Mouse (Mus musculus) hematopoietic stem cell, adult 5-6 weeks (primary cell): Measurements from ENCODE around the gene Gatb. TPM values are rescaled to one million over a fixed set of nuclear protein-coding genes. Genes with fewer than 3 reads are reported as not detected.

Source experiments
- ATAC-seq, 2 experiments: fragments of 125-278 bp in 1 of 2; replicated peaks in 1 of 2; 2 replicates each; pipeline ENCODE4 v1.8.0; 2016 to 2017; ENCODE audit warnings: inconsistent platforms in 2 of 2, mild to moderate bottlenecking in 2 of 2, moderate number of reproducible peaks in 2 of 2, low read depth in 1 of 2, moderate TSS enrichment in 1 of 2; ENCODE audit not compliant: low FRiP score in 2 of 2, poor library complexity in 2 of 2, severe bottlenecking in 2 of 2, insufficient read depth in 1 of 2, low TSS enrichment in 1 of 2
- total RNA-seq: library from RNA; stranded (forward); fragments of 172-1452, 232-1000 nt; gene quantifications from 2 replicates; pipeline ENCODE4 v1.2.3, GENCODE M21; 2017

Gene Gatb
- total RNA-seq, 1 experiment from 2014 or later: 16.4 TPM

DNA sequence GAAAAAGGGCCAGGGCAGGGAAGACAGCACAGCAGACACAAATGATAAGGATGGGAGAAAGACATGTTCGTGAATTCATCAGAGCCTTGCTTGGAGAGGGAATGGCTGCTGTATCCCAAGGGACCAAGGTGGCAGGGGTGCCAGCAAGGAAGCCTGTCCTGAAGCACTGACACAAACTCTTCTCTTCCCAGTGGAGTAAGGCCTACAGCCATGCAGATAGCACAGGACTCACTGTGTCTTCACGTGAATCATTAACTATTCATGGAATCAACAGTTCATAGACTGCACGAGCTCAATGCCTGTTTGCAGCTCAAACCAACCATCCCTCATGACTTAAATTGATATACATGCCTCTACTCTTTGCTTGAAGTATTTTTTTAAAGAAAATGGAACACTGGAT, 104.0 kb downstream of the Gatb start:
- ATAC-seq: no peak

DNA sequence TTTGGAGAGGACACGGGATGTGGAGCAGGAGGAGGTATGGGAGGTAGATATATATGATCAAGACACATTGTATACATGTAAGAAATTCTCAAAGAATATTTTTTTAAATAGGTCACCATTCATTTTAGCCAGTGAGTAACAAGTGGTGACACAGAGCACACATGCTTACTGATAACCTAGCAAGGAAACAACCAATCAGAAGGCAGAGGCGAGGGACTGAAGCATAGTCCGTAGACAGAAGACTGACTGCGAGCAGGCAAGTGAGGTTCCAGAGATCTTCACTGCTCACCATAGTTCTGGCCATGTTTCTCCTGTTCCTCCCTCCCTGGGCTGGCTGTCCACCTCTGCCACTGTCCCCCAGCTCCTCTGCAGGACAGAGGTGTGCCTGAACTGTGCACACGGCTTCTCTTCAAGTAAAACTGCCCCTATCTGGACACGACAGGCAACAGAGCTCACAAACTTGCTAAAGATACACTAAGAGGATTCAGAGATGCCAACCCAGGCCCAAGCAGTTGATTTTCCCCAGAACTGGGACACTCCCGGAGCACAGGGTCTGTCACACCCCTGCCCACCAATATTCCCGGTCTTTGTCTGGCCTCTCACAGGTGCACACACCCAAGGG, 105.5 kb downstream of the Gatb start:
- no peak for ATAC-seq

DNA sequence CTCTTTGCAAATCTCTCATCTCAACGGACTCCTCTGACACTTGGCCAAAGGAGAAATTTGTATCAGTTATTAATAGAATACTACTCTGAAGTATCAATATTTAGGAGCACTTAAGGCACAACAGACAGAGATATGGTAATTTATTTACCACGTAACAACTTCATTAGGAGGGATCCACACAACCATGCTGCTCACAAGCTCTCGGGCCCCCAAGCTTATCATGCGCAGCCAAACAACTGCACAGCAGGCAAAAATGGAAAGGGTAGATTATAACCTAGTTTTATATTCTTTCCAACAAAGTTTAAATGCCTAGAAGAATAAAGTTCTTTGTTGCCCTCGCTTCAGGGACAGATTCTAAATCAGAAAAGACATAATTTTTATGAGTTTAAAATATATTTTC, 106.0 kb downstream of the Gatb start:
- no peak for ATAC-seq

DNA sequence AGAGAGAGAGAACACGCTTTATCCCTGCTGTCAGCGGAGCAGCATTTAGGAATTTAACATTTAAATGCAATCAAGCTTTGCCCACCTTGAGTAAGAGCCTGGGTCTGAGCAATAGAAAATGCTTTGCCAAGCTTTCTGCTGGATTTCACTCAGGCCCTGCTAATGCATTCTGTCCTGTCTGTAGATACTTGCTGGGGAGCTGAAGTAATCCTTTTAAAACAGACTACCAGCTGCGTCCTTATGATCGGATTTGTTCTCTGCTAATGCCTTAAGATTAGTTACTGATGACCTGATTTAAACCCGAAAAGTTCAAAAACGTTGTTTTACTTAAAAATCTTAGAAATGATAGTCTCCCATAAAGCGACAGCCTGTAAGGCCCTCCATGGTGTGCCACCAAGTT, 107.2 kb downstream of the Gatb start:
- ATAC-seq: no peak

DNA sequence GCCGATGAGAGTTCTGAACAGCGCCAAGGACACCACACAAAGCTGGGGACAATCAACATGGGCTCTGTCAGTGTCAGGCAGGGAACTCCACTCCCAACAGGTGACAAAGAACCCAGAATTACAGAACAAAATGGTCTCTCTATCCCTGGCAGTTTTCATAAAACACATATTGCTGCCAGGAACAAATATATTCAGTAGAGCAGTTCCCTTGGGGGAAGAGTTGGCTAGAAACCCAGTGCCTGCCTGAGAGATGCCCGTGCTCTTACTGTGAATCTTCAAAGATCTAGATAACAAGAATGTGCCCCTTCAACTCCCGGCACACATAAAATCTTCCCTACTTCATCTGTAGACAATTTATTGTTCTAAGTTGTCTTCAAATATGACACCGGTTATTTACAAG, 109.7 kb downstream of the Gatb start:
- no peak for ATAC-seq

DNA sequence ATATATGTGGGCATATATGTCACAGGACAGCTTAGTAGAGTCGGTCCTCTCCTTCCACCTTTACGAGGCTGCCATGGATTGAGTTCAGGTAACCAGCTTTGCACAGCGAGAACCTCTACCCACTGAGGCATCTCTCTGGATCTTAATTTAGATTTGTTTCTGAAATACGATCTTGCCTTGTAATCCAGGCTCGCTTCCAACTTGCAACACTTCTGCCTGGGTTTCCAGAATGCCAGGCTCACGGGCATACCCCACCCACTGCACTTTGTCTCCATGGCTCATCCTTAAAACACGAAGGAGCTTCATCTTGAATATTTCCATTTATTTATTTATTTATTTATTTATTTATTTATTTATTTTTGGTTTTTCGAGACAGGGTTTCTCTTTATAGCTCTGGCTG, 111.4 kb downstream of the Gatb start:
- no peak for ATAC-seq

DNA sequence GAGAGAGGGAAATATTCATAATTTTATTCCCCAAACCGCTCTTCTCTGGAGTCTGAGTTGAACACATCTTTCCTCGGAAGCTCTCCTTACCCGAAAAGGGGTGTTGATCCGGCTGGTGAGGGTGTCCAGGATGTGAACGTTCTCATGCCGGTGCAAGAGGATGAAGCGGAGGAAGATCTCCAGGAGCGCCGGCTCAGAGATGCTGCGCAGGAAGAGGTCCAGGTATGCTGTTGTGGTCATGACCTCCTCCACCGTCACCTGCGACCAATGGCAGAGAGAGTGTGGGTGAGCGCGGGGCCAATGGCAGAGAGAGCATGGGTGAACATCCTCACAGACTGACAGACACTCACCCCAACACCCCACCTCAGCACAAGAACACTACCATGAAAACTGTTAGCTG, 114.4 kb downstream of the Gatb start:
- no peak for ATAC-seq

DNA sequence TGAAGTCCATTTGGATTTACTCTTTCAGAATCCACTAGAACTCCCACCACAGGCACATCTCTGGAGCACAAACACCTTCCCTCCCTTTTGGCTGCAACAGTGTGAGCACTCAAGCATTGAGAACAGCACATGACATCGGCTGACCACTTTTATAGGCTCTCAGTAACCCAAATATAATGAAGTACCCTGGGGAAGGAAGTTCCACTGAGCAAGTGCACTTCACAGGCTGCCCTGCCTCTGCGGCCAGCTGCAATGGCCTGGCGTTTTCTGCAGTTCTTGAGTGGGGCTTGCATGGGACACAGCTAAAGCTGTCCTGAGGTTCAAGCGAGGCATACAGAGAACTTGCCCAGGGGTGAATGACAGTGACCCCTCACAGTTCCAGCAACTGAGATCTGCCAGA, 117.2 kb downstream of the Gatb start:
- ATAC-seq: no peak

DNA sequence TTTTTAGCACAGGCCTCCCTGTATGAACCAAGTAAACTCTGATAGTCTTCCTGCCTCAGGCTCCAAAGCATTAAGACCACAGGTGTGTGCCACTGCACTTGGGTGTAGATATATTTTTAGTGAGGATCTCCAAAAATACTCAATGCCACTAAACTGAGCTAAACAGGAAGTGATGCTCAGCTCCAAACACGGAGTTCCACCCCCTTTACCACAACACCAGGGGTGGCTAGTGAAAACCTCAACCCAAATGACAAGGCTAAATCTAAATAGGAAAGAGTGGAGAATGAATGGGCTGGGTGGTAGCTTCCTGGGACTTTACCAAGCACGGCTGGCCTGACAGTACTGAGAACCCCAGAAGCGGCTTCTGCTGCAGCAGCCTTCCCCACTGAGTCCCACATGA, 119.1 kb downstream of the Gatb start:
- ATAC-seq: peak; percentile 82 to 93

DNA sequence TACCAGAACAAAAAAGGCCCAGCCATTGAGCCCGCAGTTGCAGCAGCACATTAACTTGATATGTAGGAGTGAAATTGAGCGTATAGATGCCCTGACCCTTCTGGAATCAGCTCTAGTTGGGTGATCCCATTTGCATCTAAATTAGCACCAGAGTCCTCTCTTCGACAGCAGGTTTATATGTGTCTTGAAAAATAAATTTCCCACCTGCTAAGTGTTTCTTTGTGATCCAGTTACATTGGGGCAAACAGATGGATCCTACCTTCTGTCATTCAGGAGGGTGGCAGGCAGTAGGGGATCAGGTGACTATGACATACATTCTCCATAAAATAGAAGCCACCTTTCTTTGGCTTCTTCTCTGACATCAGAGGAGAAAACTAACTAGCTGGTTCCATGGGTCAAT, 121.1 kb downstream of the Gatb start:
- no peak for ATAC-seq

DNA sequence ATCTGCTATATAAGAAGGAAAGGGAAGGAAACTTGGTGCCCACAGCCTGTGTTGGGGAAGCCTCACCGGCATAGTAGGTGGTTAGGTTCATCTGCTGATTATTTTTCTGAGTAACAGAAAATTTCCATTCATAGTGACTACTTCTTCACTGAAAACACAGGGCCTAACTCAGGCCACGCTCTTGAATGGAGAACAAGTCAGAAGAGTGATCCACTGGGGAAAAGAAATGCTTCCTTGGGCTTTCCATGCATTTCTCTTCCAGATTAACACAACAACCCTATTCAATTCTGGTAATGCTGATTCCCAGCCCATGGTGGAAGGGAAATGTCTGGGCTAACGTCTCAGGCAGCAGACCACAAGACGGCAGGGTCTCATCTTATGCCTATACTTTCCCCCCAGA, 124.6 kb downstream of the Gatb start:
- no peak for ATAC-seq

DNA sequence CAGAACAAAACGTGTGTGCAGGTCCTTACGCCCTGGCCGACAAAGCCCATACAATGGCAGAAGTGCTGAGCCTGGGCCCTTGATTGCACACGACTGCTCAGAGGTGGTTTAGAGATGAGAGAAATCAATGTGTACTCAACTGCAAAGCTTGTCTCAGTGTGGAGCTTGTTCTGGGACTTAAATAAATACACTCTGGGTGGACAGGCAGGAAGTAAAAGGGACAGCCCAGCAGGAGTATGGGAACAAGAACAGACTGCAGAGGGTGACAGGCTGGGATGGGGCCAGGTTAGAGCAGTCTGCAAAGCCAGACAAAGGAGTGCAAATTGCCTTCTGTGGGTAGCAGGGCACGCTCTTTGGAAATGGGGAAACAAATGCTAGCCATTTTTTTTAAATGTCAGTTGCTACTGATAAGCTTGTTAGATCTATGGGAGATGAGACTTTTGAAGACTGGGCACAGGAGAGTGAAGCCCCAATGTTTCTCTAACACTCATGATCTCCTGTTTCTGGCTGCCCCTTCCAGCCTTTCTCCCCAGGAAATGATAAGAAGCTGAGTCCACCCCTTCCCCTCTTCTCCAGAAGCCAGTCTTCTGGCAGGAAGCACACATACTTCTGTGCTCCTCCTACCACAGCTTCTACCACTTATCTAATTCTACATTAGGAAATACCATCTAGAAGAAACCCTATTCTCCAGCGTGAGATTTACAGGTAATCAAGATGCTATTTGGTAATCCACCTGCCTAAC, 129.4 kb downstream of the Gatb start:
- ATAC-seq: no peak

Other genes starting within 250 kb of the Gatb start
- gene Fam160a1, start 243.2 kb downstream of the Gatb start, total RNA-seq: not detected in 2 replicates